Mouse (Mus musculus) heart, postnatal 14 days (tissue): ENCODE data around the gene Zfp991. TPM values are rescaled to one million over a fixed set of nuclear protein-coding genes. Genes with fewer than 3 reads are reported as not detected.
"Not testable (repeated sequence)": the region's sequence is repeated elsewhere in the genome, so short reads cannot be mapped to it uniquely, and the experiment has no call there.

Experiments used
- DNase-seq, 2 experiments: peaks; one replicate each; pipeline ENCODE4 v3.0.0; 2021 to 2022
- intact Hi-C: fragments of 180-260 bp; cut with DNase I; formaldehyde crosslinking; loops from one replicate; pipeline ENCODE4 v1.15.1; 2025
- long read RNA-seq, 2 experiments: library from polyadenylated mRNA; stranded (forward); transcript quantifications; one replicate each; pipeline ENCODE4 v2.0.0; 2021
- total RNA-seq, 2 experiments: library from RNA; stranded (reverse); gene quantifications; 2 replicates each; pipeline ENCODE4 v1.2.3; 2021

Zfp991 gene
- total RNA-seq = 1 to 10 TPM; 7.4 to 7.7 TPM
- long read RNA-seq, experiment 1, partial matches to known transcripts = 0 of 7 reads
- long read RNA-seq, experiment 1, other reads (novel, unspliced or antisense) = 7 of 7 reads
- long read RNA-seq, experiment 2, partial matches to known transcripts = 2 of 5 reads
- long read RNA-seq, experiment 2, other reads (novel, unspliced or antisense) = 3 of 5 reads

- DNase-seq, intact Hi-C loops: not testable (repeated sequence)
Measured at GRCm38 (mm10) chr4:147131837-147132459, at the start of gene Zfp991. Zfp991 (plus strand) TSS chr4:147132038.

- intact Hi-C loops, DNase-seq: not testable (repeated sequence)
Measured at GRCm38 (mm10) chr4:147095641-147096040, 36.2 kb upstream of the Zfp991 start.

- DNase-seq, intact Hi-C loops: not testable (repeated sequence)
Measured at GRCm38 (mm10) chr4:147101666-147102626, 29.9 kb upstream of the Zfp991 start.

GRCm38 (mm10) chr4:147103814-147104213 is 28.0 kb upstream of the Zfp991 start:
- intact Hi-C loops, DNase-seq: not testable (repeated sequence)

GRCm38 (mm10) chr4:147117839-147118238 is 14.0 kb upstream of the Zfp991 start:
- intact Hi-C loops, DNase-seq: not testable (repeated sequence)

GRCm38 (mm10) chr4:147122286-147122685 is 9.6 kb upstream of the Zfp991 start:
- intact Hi-C loops = loop anchor here (5.0 kb wide), 1 partner anchor 310 kb away; no protein-coding TSS in a partner anchor
- not testable (repeated sequence) for DNase-seq

- intact Hi-C loops = loop anchor here (5.0 kb wide), 1 partner anchor 309 kb away; no protein-coding TSS in a partner anchor
- not testable (repeated sequence) for DNase-seq
Measured at GRCm38 (mm10) chr4:147123797-147124196, 8.0 kb upstream of the Zfp991 start.

GRCm38 (mm10) chr4:147124400-147125306 is 7.2 kb upstream of the Zfp991 start:
- DNase-seq = peak; percentile 45 to 49
- intact Hi-C loops = loop anchor here (5.0 kb wide), 1 partner anchor 308 kb away; no protein-coding TSS in a partner anchor

- intact Hi-C loops = not testable (repeated sequence)
Measured at GRCm38 (mm10) chr4:147125326-147125725, 6.5 kb upstream of the Zfp991 start.

GRCm38 (mm10) chr4:147125870-147126269 is 6.0 kb upstream of the Zfp991 start:
- DNase-seq, intact Hi-C loops: not testable (repeated sequence)

More at GRCm38 (mm10) chr4:147125326-147125725, 6.5 kb upstream of the Zfp991 start:
- not testable (repeated sequence) for DNase-seq

GRCm38 (mm10) chr4:147126435-147126834 is 5.4 kb upstream of the Zfp991 start:
- DNase-seq, intact Hi-C loops: not testable (repeated sequence)

GRCm38 (mm10) chr4:147127137-147127536 is 4.7 kb upstream of the Zfp991 start:
- DNase-seq, intact Hi-C loops: not testable (repeated sequence)

- DNase-seq, intact Hi-C loops: not testable (repeated sequence)
Measured at GRCm38 (mm10) chr4:147128152-147128551, 3.7 kb upstream of the Zfp991 start.

- DNase-seq, intact Hi-C loops: not testable (repeated sequence)
Measured at GRCm38 (mm10) chr4:147133596-147133995, 1.8 kb downstream of the Zfp991 start.

GRCm38 (mm10) chr4:147141757-147142156 is 9.9 kb downstream of the Zfp991 start:
- intact Hi-C loops, DNase-seq: not testable (repeated sequence)

GRCm38 (mm10) chr4:147165282-147165681 is 33.4 kb downstream of the Zfp991 start:
- DNase-seq, intact Hi-C loops: not testable (repeated sequence)

GRCm38 (mm10) chr4:147170547-147170946 is 38.7 kb downstream of the Zfp991 start:
- intact Hi-C loops, DNase-seq: not testable (repeated sequence)

- not testable (repeated sequence) for DNase-seq
Measured at GRCm38 (mm10) chr4:147171557-147171956, 39.7 kb downstream of the Zfp991 start.

GRCm38 (mm10) chr4:147176279-147176880 is 44.5 kb downstream of the Zfp991 start:
- DNase-seq, intact Hi-C loops: not testable (repeated sequence)

More at GRCm38 (mm10) chr4:147171557-147171956, 39.7 kb downstream of the Zfp991 start:
- intact Hi-C loops = not testable (repeated sequence)
